Mouse (Mus musculus) spleen, embryonic (tissue): ENCODE data around the gene Kif4.

ENCODE experiments used
- CTCF ChIA-PET: fragments of 350-600 bp; sonication (Branson Sonifier 250); formaldehyde crosslinking; loops from one replicate; lab custom pipeline; 2022; lab: Charles Lee

Kif4 gene

GRCm38 (mm10) chrX:100729665-100730188 is 104.2 kb downstream of the Kif4 start, which contains the start of gene Gdpd2:
Gene Gdpd2, plus strand, starts transcription at chrX:100729873.
- CTCF ChIA-PET = interaction anchor here (0.6 kb wide), 1 partner anchor 1715 kb away, joined by 3 read pairs; no protein-coding TSS in a partner anchor

- CTCF ChIA-PET = no interaction called here
Observed at GRCm38 (mm10) chrX:100730266-100730665, 104.7 kb downstream of the Kif4 start.

GRCm38 (mm10) chrX:100734359-100734758 is 108.8 kb downstream of the Kif4 start:
- CTCF ChIA-PET = no interaction called here

GRCm38 (mm10) chrX:100738918-100739317 is 113.4 kb downstream of the Kif4 start:
- CTCF ChIA-PET = no interaction called here

- CTCF ChIA-PET = no interaction called here
Observed at GRCm38 (mm10) chrX:100739443-100739842, 113.9 kb downstream of the Kif4 start.

GRCm38 (mm10) chrX:100740785-100741184 is 115.2 kb downstream of the Kif4 start:
- CTCF ChIA-PET = no interaction called here

GRCm38 (mm10) chrX:100741940-100742339 is 116.4 kb downstream of the Kif4 start:
- CTCF ChIA-PET = no interaction called here

GRCm38 (mm10) chrX:100765855-100766254 is 140.3 kb downstream of the Kif4 start:
- CTCF ChIA-PET = no interaction called here

- CTCF ChIA-PET = no interaction called here
Observed at GRCm38 (mm10) chrX:100767181-100767884, 141.8 kb downstream of the Kif4 start, which contains the start of gene Dlg3. Gene Dlg3, plus strand, starts transcription at chrX:100767722.

GRCm38 (mm10) chrX:100767885-100768626 is 142.5 kb downstream of the Kif4 start:
- CTCF ChIA-PET = no interaction called here

GRCm38 (mm10) chrX:100769281-100769680 is 143.7 kb downstream of the Kif4 start:
- CTCF ChIA-PET = no interaction called here

GRCm38 (mm10) chrX:100774341-100774811 is 148.8 kb downstream of the Kif4 start:
- CTCF ChIA-PET = no interaction called here

GRCm38 (mm10) chrX:100775405-100775804 is 149.9 kb downstream of the Kif4 start:
- CTCF ChIA-PET = no interaction called here

GRCm38 (mm10) chrX:100776494-100776893 is 151.0 kb downstream of the Kif4 start:
- CTCF ChIA-PET = no interaction called here
